Mouse (Mus musculus) kidney, embryonic 14.5 days (tissue): ENCODE results near the gene Cdkn2c. TPM values are rescaled to one million over a fixed set of nuclear protein-coding genes. Genes with fewer than 3 reads are reported as not detected.

Experiments
- polyA plus RNA-seq: library from polyadenylated mRNA; unstranded; fragments of >200 nt; fragmentation: Nextera tagmentation; extraction: Ambion mirVana; gene quantifications from 2 replicates; pipeline ENCODE4 v1.2.1, GENCODE M21; 2014

Cdkn2c gene
- polyA plus RNA-seq, 1 experiment from 2014 or later: 2.8 TPM

Other genes starting within 250 kb of the Cdkn2c start
- gene Rnf11, start 182.5 kb downstream of the Cdkn2c start, polyA plus RNA-seq: 31.0 and 44.8 TPM in 2 replicates
- not detected in 2 replicates for gene 4930522H14Rik, start 135.9 kb downstream of the Cdkn2c start, polyA plus RNA-seq
- 27.1 and 34.3 TPM in 2 replicates for gene Faf1, start 9.4 kb upstream of the Cdkn2c start, polyA plus RNA-seq